25 mouse cellular contexts compared by ENCODE assay signal in the genomic region with DNA sequence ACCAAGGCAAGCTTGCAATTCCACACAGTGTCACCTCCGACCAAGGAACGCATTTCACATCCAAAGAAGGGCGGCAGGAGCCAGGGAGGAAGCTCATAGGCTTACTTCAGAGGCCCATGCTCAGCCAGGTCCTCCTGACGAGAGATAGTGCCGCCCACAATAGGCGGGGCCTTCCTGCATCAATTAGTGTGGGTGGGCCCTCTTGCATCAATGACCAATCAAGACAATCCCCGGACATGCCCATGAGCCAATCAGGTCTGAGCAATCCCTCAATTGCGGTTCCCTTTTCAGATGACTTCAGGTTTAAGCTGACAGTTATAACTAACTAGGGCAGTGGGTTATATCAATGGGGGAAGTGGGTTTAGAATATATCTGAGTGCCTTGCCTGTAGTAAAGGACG.
DNase-seq lines count a peak whose midpoint lies in the region; ATAC-seq lines count a peak whose summit lies in the region.
"Had no signal": no experiment of that assay in that cellular context is flagged by ENCODE, and none has a peak within 500 bp of the region (broad histone marks: within the 10 kb centered on the region; RNA-seq: fewer than 3 reads in every experiment).

No protein-coding gene starts in this region.

- ATAC-seq in CD4-positive, CD25-positive, alpha-beta regulatory T cell, adult 4 months = no peak
- peak; percentile 60; the same call in 1 of the 2 replicates for ATAC-seq in liver, embryonic 12.5 days
- no peak for ATAC-seq in activated CD4-positive, CD25-positive, alpha-beta regulatory T cell, adult 4 months
- ATAC-seq: forebrain, embryonic 14.5 days; midbrain, embryonic 15.5 days; Patski had no signal

- H3K36me3 ChIP-seq in liver, embryonic 12.5 days = no peaks in the 10 kb centered on the region
- H3K36me3 ChIP-seq: embryonic facial prominence, embryonic 15.5 days; G1E; hindbrain, embryonic 12.5 days; midbrain, embryonic 15.5 days; neural tube, embryonic 12.5 days had no signal

- peak; percentile 32 for DNase-seq in CD4-positive, CD25-positive, alpha-beta regulatory T cell, adult 2 months (ENCODE audit: low read depth, low spot score)
- DNase-seq in thymus, postnatal 14 days = peak; percentile 13
- DNase-seq in thymus, adult 18-20 months = no peak
- DNase-seq in adrenal gland, adult 18-20 months (ENCODE audit: low spot score in 2 of 2) = no peak
- DNase-seq in right cerebral cortex, postnatal 25 days = no peak
- DNase-seq: adrenal gland, postnatal 14 days; cerebellum, adult 9-10 months; gastrocnemius, postnatal 10 days; kidney, adult 18-20 months; layer of hippocampus, adult 9-11 months; lung, embryonic 14.5 days; retina, postnatal 1 day; right cerebral cortex, postnatal 4 days; thymus, adult 2 months had no signal

- H3K9me3 ChIP-seq in liver, embryonic 12.5 days (replicated peaks) = no peaks in the 10 kb centered on the region
- H3K9me3 ChIP-seq: embryonic facial prominence, embryonic 15.5 days; hindbrain, embryonic 12.5 days; midbrain, embryonic 15.5 days; neural tube, embryonic 12.5 days had no signal

- no peak overlapping the region for H3K27ac ChIP-seq in liver, embryonic 12.5 days
- H3K27ac ChIP-seq: embryonic facial prominence, embryonic 15.5 days; hindbrain, embryonic 12.5 days; kidney, postnatal 0 days; midbrain, embryonic 15.5 days; neural tube, embryonic 12.5 days had no signal

- H3K4me2 ChIP-seq in liver, embryonic 12.5 days = no peak overlapping the region
- H3K4me2 ChIP-seq: embryonic facial prominence, embryonic 15.5 days; hindbrain, embryonic 12.5 days; lung, embryonic 14.5 days; midbrain, embryonic 15.5 days; neural tube, embryonic 12.5 days had no signal

- H3K4me1 ChIP-seq in liver, embryonic 12.5 days = peaks cover 8% of the 10 kb centered on the region; the same call in 1 of the 2 replicates

- no peak overlapping the region for H3K4me3 ChIP-seq in liver, embryonic 12.5 days
- H3K4me3 ChIP-seq: embryonic facial prominence, embryonic 15.5 days; hindbrain, embryonic 12.5 days; midbrain, embryonic 15.5 days; neural tube, embryonic 12.5 days had no signal

- 70% methylated on average over 9 of the region's 9 CpGs for WGBS in liver, embryonic 12.5 days (ENCODE audit: insufficient replicate concordance)

- H3K27me3 ChIP-seq in liver, embryonic 12.5 days (replicated peaks) = no peaks in the 10 kb centered on the region
- H3K27me3 ChIP-seq: embryonic facial prominence, embryonic 15.5 days; hindbrain, embryonic 12.5 days; midbrain, embryonic 15.5 days; neural tube, embryonic 12.5 days; Patski had no signal

- no peak overlapping the region for H3K9ac ChIP-seq in liver, embryonic 12.5 days
- H3K9ac ChIP-seq: embryonic facial prominence, embryonic 15.5 days; hindbrain, embryonic 12.5 days; lung, embryonic 14.5 days; midbrain, embryonic 15.5 days; neural tube, embryonic 12.5 days had no signal

Comparison
In these comparisons a context has a peak if more than half of its experiments do, and no peak if none do; other contexts are left out.
1. DNase-seq: peak in CD4-positive, CD25-positive, alpha-beta regulatory T cell, adult 2 months (single experiment) and thymus, postnatal 14 days (single experiment); none in thymus, adult 18-20 months (0 of 2), adrenal gland, adult 18-20 months (0 of 2) and right cerebral cortex, postnatal 25 days (single experiment).